Mouse (Mus musculus) G1E (cell line): ENCODE measurements around the gene Nck1.

Experiments
- CTCF ChIP-seq: IDR thresholded peaks from 2 replicates; pipeline ENCODE4 v1.5.1; 2012; ENCODE audit warnings: low read depth, low read length, inconsistent platforms, mixed read lengths
- GATA1 ChIP-seq: IDR thresholded peaks from 2 replicates; pipeline ENCODE4 v1.6.1; 2012; ENCODE audit warnings: borderline replicate concordance, low read length, inconsistent platforms, mixed read lengths
- POLR2AphosphoS5 ChIP-seq: IDR thresholded peaks from 2 replicates; pipeline ENCODE4 v1.6.1; 2012; ENCODE audit warnings: low read depth, low read length, inconsistent platforms; ENCODE audit not compliant: insufficient replicate concordance
- TAL1 ChIP-seq: conservative IDR thresholded peaks from 2 replicates; pipeline ENCODE4 v1.6.1; 2012; ENCODE audit warnings: low read depth, low read length, inconsistent platforms, mixed read lengths

DNA sequence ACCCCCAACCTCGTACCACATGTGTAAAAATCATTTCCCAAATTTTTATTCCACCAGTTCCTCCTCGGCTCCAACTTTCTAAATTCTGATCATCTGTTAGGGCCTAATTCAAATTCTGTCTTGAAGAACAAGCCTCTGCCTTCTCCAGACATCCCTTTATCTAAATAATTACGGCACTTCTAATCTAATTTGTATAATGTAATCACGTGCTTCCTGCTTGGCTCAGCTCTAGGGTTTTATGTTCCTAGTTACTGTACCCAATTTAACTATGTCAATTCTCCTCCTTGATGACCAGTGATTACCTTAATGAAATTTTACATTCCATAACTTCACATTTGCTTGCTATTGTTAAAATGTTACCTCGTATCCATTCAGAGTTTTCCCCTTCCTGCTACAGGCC is 9.8 kb upstream of the Nck1 start:
- TF ChIP-seq CTCF (no peak), GATA1 (no peak), POLR2AphosphoS5 (no peak), TAL1 (no peak)
